Mouse (Mus musculus) thymus, adult 2 months (tissue): ENCODE results near the gene Wdsub1.

ENCODE experiments used
- CTCF ChIP-seq: fragments of 200-500 bp; IDR thresholded peaks from 2 replicates; pipeline ENCODE4 v1.5.1; 2012; ENCODE audit warnings: mild to moderate bottlenecking, control low read depth, low read length, moderate library complexity, borderline replicate concordance; ENCODE audit not compliant: control insufficient read depth, poor library complexity, insufficient read depth; ENCODE audit errors: extremely low read depth
- POLR2A ChIP-seq: fragments of 200-500 bp; IDR thresholded peaks from 2 replicates; pipeline ENCODE4 v1.6.1; 2012; ENCODE audit warnings: mild to moderate bottlenecking, low read length, control low read depth, moderate library complexity; ENCODE audit not compliant: control insufficient read depth, poor library complexity, insufficient read depth; ENCODE audit errors: extremely low read depth

- TF ChIP-seq POLR2A, result no peak
- no peak for TF ChIP-seq CTCF
These were observed 69.8 kb downstream of the Wdsub1 start for GRCm38 (mm10) chr2:59812641-59813040.
